Mouse (Mus musculus) ES-Bruce4 (cell line): ENCODE results near the gene Arhgap40.

Experiments used
- CTCF ChIP-seq: IDR thresholded peaks from one replicate; pipeline ENCODE4 v1.8.1; 2011; ENCODE audit warnings: low read depth, low read length
- EP300 ChIP-seq: IDR thresholded peaks from 2 replicates; pipeline ENCODE4 v1.6.1; 2011; ENCODE audit warnings: low read depth, low read length; ENCODE audit not compliant: insufficient read depth
- POLR2A ChIP-seq: IDR thresholded peaks from one replicate; pipeline ENCODE4 v1.8.1; 2011; ENCODE audit warnings: low read length; ENCODE audit not compliant: insufficient read depth

GRCm38 (mm10) chr2:158503671-158504070 lies 8.9 kb upstream of the Arhgap40 start:
- TF ChIP-seq EP300 (no peak), CTCF (no peak), POLR2A (no peak)
